Mouse (Mus musculus) small intestine, adult 2 months (tissue): ENCODE measurements around the gene Wdr5b.

ENCODE experiments used
- CTCF ChIP-seq: fragments of 200-500 bp; IDR thresholded peaks from 2 replicates; pipeline ENCODE4 v1.5.1; 2012; ENCODE audit warnings: low read depth, mild to moderate bottlenecking, control low read depth, inconsistent platforms, low read length, moderate library complexity, mixed read lengths; ENCODE audit not compliant: insufficient replicate concordance, insufficient read length; ENCODE audit errors: extremely low read depth
- POLR2A ChIP-seq: fragments of 200-500 bp; IDR thresholded peaks from 2 replicates; pipeline ENCODE4 v1.6.1; 2012; ENCODE audit warnings: low read depth, mild to moderate bottlenecking, control low read depth, inconsistent platforms, low read length, moderate library complexity

- TF ChIP-seq POLR2A (no peak), CTCF (no peak)
Measured at GRCm38 (mm10) chr16:36008396-36008795, 32.6 kb upstream of the Wdr5b start.
